Mouse (Mus musculus): ENCODE measurements at regions not wholly inside any gene's neighbourhood (a gene's known extent, or its start where the extent isn't known, plus 50 kb on each side); places are given as distances from the start of the nearest gene placed in this dataset.

GRCm38 (mm10) chr16:66086499-66086898 lies 271.4 kb downstream of the Vgll3 start:
- no peak for DNase-seq (ENCODE audit: low read depth, low spot score)

DNA sequence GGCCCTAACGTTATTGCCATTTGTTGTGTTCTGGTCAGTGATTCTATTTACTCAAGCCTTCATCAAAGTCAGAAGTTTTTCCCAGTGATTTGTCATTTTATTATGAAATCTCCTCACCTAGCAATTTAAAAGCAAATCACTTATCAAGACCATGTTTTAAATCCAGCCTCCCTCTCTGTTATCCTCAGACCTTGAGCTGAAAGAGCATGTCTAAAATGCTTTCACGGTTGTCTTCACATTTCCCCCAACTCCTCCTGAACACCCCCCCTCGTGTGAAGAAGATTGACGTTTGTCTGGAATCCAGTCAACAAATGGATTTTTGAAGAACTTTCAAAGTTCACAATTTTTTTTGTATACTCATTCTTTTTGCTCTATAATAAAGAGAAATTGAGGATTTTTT lies 277.7 kb downstream of the Vgll3 start:
- no peak for DNase-seq (ENCODE audit: low read depth, low spot score)

DNA sequence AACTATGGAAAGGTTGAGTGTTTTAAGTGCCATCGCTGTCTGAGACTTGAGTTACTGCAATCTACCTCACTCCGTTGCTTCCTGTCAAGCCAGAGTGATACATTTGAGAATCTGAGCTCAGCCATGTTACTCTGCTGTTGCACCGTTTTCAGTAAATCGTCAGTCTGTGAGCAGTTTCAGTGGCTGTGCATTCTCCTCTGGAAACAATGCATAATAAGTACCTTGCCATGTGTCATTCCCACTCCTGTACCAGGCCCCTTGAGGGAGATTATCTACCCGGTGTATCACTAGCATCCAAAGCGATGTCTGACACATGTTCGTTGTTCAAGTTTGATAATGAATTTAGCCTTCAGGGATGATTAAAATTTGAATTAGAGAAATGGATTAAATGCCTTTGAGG lies 280.6 kb downstream of the Vgll3 start:
- DNase-seq (ENCODE audit: low read depth, low spot score): no peak

GRCm38 (mm10) chr16:66117930-66118329 lies 302.9 kb downstream of the Vgll3 start:
- no peak for DNase-seq (ENCODE audit: low read depth, low spot score)

GRCm38 (mm10) chr16:66137755-66138154 lies 322.7 kb downstream of the Vgll3 start:
- no peak for DNase-seq (ENCODE audit: low read depth, low spot score)

- no peak for DNase-seq (ENCODE audit: low read depth, low spot score)
These were observed 329.7 kb downstream of the Vgll3 start for GRCm38 (mm10) chr16:66144765-66145164.

- no peak for DNase-seq (ENCODE audit: low read depth, low spot score)
These were observed 330.2 kb downstream of the Vgll3 start for GRCm38 (mm10) chr16:66145280-66145679.

GRCm38 (mm10) chr16:66168289-66168688 lies 353.2 kb downstream of the Vgll3 start:
- DNase-seq (ENCODE audit: low read depth, low spot score): no peak

DNA sequence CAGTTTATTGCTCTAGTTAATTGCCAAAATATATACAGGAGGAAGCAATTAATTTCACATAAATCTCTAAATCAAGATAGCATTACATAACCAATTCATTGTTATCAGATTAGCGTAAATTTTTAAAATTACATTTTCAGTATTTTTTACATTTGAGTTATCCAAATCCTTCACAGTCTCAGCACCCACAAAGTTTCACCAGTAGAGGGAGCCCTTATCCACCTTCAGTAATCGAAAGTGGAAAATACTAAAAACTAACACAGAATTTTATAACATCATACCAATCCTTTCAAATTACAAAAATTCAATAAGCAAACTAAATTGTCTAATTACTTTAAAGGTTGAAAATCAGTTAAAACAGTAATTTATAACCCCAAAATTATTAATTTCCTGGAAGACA lies 375.7 kb downstream of the Vgll3 start:
- DNase-seq (ENCODE audit: low read depth, low spot score): peak; percentile 6

GRCm38 (mm10) chr16:66201406-66201805 lies 386.3 kb downstream of the Vgll3 start:
- no peak for DNase-seq (ENCODE audit: low read depth, low spot score)
